Mouse (Mus musculus): ENCODE results near the gene Klf13.

DNA sequence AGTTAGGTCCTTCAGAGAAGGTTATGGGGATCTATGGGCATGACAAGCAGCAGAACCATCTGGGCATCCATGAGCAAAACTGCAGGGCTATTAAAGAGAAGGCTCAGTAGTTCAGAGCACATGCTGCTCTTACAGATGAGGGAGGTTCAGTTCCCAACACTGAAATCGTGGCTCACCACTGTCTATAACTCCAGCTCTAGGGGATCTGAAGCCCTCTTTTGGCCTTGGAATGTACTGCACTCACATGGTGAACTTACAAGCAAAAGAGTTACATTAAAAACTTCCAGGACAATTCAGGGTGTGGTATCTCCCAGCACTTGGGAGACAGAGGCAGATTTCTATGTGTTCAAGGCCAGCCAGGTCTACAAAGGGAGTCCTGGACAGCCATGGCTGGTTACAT is 15.7 kb downstream of the Klf13 start:
- TF ChIP-seq CTCF (IDR thresholded peaks at IDR 0.05) (peak; percentile 36; the same call in 1 of the 2 replicates), EP300 (IDR thresholded peaks at IDR 0.05) (no peak)
